Mouse (Mus musculus) forebrain, embryonic 14.5 days (tissue): ENCODE measurements at regions not wholly inside any gene's neighbourhood (a gene's known extent, or its start where the extent isn't known, plus 50 kb on each side); places are given as distances from the start of the nearest gene placed in this dataset.

Experiments used
- ATAC-seq: fragments of 200-750 bp; cut with Nextera tagmentation; 2 replicates; pipeline ENCODE4 v1.8.0; 2017; ENCODE audit warnings: mild to moderate bottlenecking, moderate library complexity
- DNase-seq: peaks from one replicate; pipeline ENCODE4 v3.0.0-alpha.2; 2015; ENCODE audit warnings: low spot score
- H3K27ac ChIP-seq: fragments of 300-500 bp; sonication (generic); 2 replicates; pipeline ENCODE4 v1.5.1; 2014; ENCODE audit warnings: low read depth, mild to moderate bottlenecking, control low read depth, low read length, moderate library complexity
- H3K27me3 ChIP-seq: fragments of 300-500 bp; sonication (generic); replicated peaks from 2 replicates; pipeline ENCODE4 v1.6.1; 2014; ENCODE audit warnings: low read length, control low read depth, mixed read lengths; ENCODE audit not compliant: control insufficient read depth, insufficient read depth
- H3K36me3 ChIP-seq: fragments of 300-500 bp; sonication (generic); 2 replicates; pipeline ENCODE4 v1.6.1; 2014; ENCODE audit warnings: low read length, control low read depth; ENCODE audit not compliant: control insufficient read depth, insufficient read depth
- H3K4me1 ChIP-seq: fragments of 300-500 bp; sonication (generic); 2 replicates; pipeline ENCODE4 v1.6.1; 2014; ENCODE audit warnings: antibody characterized with exemption, low read length, control low read depth; ENCODE audit not compliant: control insufficient read depth, insufficient read depth
- H3K4me2 ChIP-seq: fragments of 300-500 bp; sonication (generic); 2 replicates; pipeline ENCODE4 v1.6.1; 2014; ENCODE audit warnings: mild to moderate bottlenecking, control low read depth, low read length
- H3K4me3 ChIP-seq: fragments of 300-500 bp; sonication (generic); 2 replicates; pipeline ENCODE4 v1.5.1; 2014; ENCODE audit warnings: low read depth, low read length, control low read depth
- H3K9ac ChIP-seq: fragments of 300-500 bp; sonication (generic); 2 replicates; pipeline ENCODE4 v1.6.1; 2014; ENCODE audit warnings: mild to moderate bottlenecking, low read length, control low read depth, moderate library complexity
- H3K9me3 ChIP-seq: fragments of 300-500 bp; sonication (generic); replicated peaks from 2 replicates; pipeline ENCODE4 v1.6.1; 2016; ENCODE audit warnings: low read length, control low read depth, mixed read lengths; ENCODE audit not compliant: control insufficient read depth
- WGBS: fragments of 180-500 bp; shearing (Covaris S2); extraction: QIAGEN DNeasy Blood & Tissue Kit; methylation state at CpG from one replicate; pipeline ENCODE4 v1.1.7; 2014; 5-methylcytosine and 5-hydroxymethylcytosine counted together

GRCm38 (mm10) chr15:63527318-63527717 lies 317.7 kb downstream of the Gsdmc2 start:
- no peak overlapping the region for H3K27ac ChIP-seq
- no peaks in the 10 kb centered on the region for H3K27me3 ChIP-seq
- H3K4me3 ChIP-seq: no peak overlapping the region
- DNase-seq: peak; percentile 61
- WGBS: 72% methylated on average over 2 of the region's 2 CpGs
- H3K4me1 ChIP-seq: peaks cover 6% of the 10 kb centered on the region; the same call in 1 of the 2 replicates
- no peaks in the 10 kb centered on the region for H3K36me3 ChIP-seq
- H3K9ac ChIP-seq: no peak overlapping the region
- H3K4me2 ChIP-seq: no peak overlapping the region
- no peaks in the 10 kb centered on the region for H3K9me3 ChIP-seq
- ATAC-seq: peak; percentile 40; the same call in 1 of the 2 replicates

- peak; percentile 67; the same call in 1 of the 2 replicates for ATAC-seq
- Histone ChIP-seq H3K27me3 (no peaks in the 10 kb centered on the region), H3K36me3 (no peaks in the 10 kb centered on the region), H3K4me3 (no peak overlapping the region), H3K9ac (no peak overlapping the region), H3K9me3 (no peaks in the 10 kb centered on the region), H3K4me1 (peaks cover 4% of the 10 kb centered on the region; the same call in 1 of the 2 replicates), H3K27ac (no peak overlapping the region), H3K4me2 (no peak overlapping the region)
- 71% methylated on average over 2 of the region's 2 CpGs for WGBS
- peak; percentile 67 for DNase-seq
Observed at GRCm38 (mm10) chr15:63526820-63527219, 318.2 kb downstream of the Gsdmc2 start.

GRCm38 (mm10) chr15:63517301-63517700 lies 327.7 kb downstream of the Gsdmc2 start:
- no peak overlapping the region for H3K4me2 ChIP-seq
- no peak overlapping the region for H3K9ac ChIP-seq
- no peak overlapping the region for H3K27ac ChIP-seq
- DNase-seq (no peak), ATAC-seq (no peak)
- no peak overlapping the region for H3K4me3 ChIP-seq
- H3K27me3 ChIP-seq: no peaks in the 10 kb centered on the region
- WGBS: 72% methylated on average over 3 of the region's 3 CpGs
- H3K9me3 ChIP-seq: no peaks in the 10 kb centered on the region
- no peaks in the 10 kb centered on the region for H3K36me3 ChIP-seq
- H3K4me1 ChIP-seq: no peaks in the 10 kb centered on the region

- no peaks in the 10 kb centered on the region for H3K9me3 ChIP-seq
- H3K36me3 ChIP-seq: no peaks in the 10 kb centered on the region
- no peaks in the 10 kb centered on the region for H3K27me3 ChIP-seq
- WGBS: 58% methylated on average over 1 of the region's 1 CpGs
- H3K4me1 ChIP-seq: no peaks in the 10 kb centered on the region
- no peak overlapping the region for H3K27ac ChIP-seq
- no peak overlapping the region for H3K4me3 ChIP-seq
- H3K9ac ChIP-seq: no peak overlapping the region
- DNase-seq (no peak), ATAC-seq (no peak)
- H3K4me2 ChIP-seq: no peak overlapping the region
Observed at GRCm38 (mm10) chr15:63500453-63500852, 344.5 kb downstream of the Gsdmc2 start.

GRCm38 (mm10) chr15:63498483-63498882 lies 346.5 kb downstream of the Gsdmc2 start:
- Histone ChIP-seq H3K36me3 (no peaks in the 10 kb centered on the region), H3K4me2 (no peak overlapping the region), H3K4me1 (no peaks in the 10 kb centered on the region), H3K4me3 (no peak overlapping the region), H3K9me3 (no peaks in the 10 kb centered on the region), H3K27ac (no peak overlapping the region), H3K9ac (no peak overlapping the region), H3K27me3 (no peaks in the 10 kb centered on the region)
- DNase-seq (no peak), ATAC-seq (no peak)
- 85% methylated on average over 3 of the region's 3 CpGs for WGBS

- Histone ChIP-seq H3K27me3 (no peaks in the 10 kb centered on the region), H3K4me3 (no peak overlapping the region), H3K9ac (no peak overlapping the region), H3K4me2 (no peak overlapping the region), H3K36me3 (no peaks in the 10 kb centered on the region), H3K27ac (no peak overlapping the region), H3K4me1 (no peaks in the 10 kb centered on the region), H3K9me3 (no peaks in the 10 kb centered on the region)
- no peak for ATAC-seq
- no peak for DNase-seq
- WGBS: 96% methylated on average over 3 of the region's 3 CpGs
Observed at GRCm38 (mm10) chr15:63497207-63497606, 347.8 kb downstream of the Gsdmc2 start.

- H3K4me2 ChIP-seq: no peak overlapping the region
- no peaks in the 10 kb centered on the region for H3K27me3 ChIP-seq
- no peak overlapping the region for H3K9ac ChIP-seq
- DNase-seq (no peak), ATAC-seq (no peak)
- H3K27ac ChIP-seq: no peak overlapping the region
- no peaks in the 10 kb centered on the region for H3K4me1 ChIP-seq
- no peaks in the 10 kb centered on the region for H3K36me3 ChIP-seq
- no peak overlapping the region for H3K4me3 ChIP-seq
- no peaks in the 10 kb centered on the region for H3K9me3 ChIP-seq
- WGBS: 82% methylated on average over 5 of the region's 5 CpGs
Observed at GRCm38 (mm10) chr15:63484910-63485309, 360.1 kb downstream of the Gsdmc2 start.

GRCm38 (mm10) chr15:63484217-63484887 lies 360.6 kb downstream of the Gsdmc2 start:
- WGBS: 51% methylated on average over 4 of the region's 4 CpGs
- no peak for ATAC-seq

GRCm38 (mm10) chr15:63479270-63479805 lies 365.6 kb downstream of the Gsdmc2 start:
- Histone ChIP-seq H3K4me2 (no peak overlapping the region), H3K9ac (no peak overlapping the region), H3K4me1 (no peaks in the 10 kb centered on the region), H3K36me3 (no peaks in the 10 kb centered on the region), H3K27me3 (no peaks in the 10 kb centered on the region), H3K9me3 (no peaks in the 10 kb centered on the region), H3K4me3 (no peak overlapping the region), H3K27ac (no peak overlapping the region)
- DNase-seq (peak; percentile 55), ATAC-seq (peak; percentile 67; the same call in 1 of the 2 replicates)
- 63% methylated on average over 1 of the region's 1 CpGs for WGBS

More at GRCm38 (mm10) chr15:63484217-63484887, 360.6 kb downstream of the Gsdmc2 start:
- H3K4me2 ChIP-seq: no peak overlapping the region
- DNase-seq: no peak
- no peaks in the 10 kb centered on the region for H3K4me1 ChIP-seq
- H3K27me3 ChIP-seq: no peaks in the 10 kb centered on the region
- no peak overlapping the region for H3K4me3 ChIP-seq
- H3K9ac ChIP-seq: no peak overlapping the region
- no peaks in the 10 kb centered on the region for H3K9me3 ChIP-seq
- no peak overlapping the region for H3K27ac ChIP-seq
- no peaks in the 10 kb centered on the region for H3K36me3 ChIP-seq
